Mouse (Mus musculus): Measurements from ENCODE around the gene Abhd17c. TPM values are rescaled to one million over a fixed set of nuclear protein-coding genes. Genes with fewer than 3 reads are reported as not detected.

The Abhd17c gene
- polyA plus RNA-seq, 1 experiment: 151 TPM

DNA sequence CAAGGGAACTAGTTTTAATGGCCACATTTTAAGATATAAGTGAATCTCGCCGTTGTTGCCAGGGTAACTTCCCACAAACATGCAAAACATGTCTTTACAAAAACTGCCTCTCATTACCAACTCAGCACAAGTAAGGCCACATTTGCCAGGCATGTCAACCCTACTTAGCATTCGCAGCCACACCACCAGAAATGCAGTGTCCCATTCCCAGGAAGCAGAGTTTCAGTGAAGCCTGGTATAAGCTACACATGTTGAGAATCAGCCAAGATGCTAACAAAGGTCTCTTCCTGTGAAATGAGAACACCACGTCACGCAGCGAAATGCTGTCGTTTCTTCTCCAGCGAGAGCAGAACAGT lies 38.7 kb downstream of the Abhd17c start:
- Histone ChIP-seq H3K27me3 (replicated peaks; ENCODE audit: control insufficient read depth, insufficient read depth, low read length) (no peaks in the 10 kb centered on the region), H3K36me3 (ENCODE audit: control insufficient read depth, insufficient read depth, low read length) (no peaks in the 10 kb centered on the region; the same call in 1 of the 2 replicates), H3K4me1 (ENCODE audit: control insufficient read depth, insufficient read depth, low read length) (peaks cover 29% of the 10 kb centered on the region), H3K27ac (ENCODE audit: insufficient read depth, low read depth, low read length) (no peak overlapping the region), H3K4me3 (ENCODE audit: insufficient read depth, low read depth, low read length) (no peak overlapping the region)
- TF ChIP-seq POLR2A (IDR thresholded peaks at IDR 0.05; ENCODE audit: low read depth, low read length) (no peak), CTCF (conservative IDR thresholded peaks at IDR 0.05; ENCODE audit: insufficient read depth, insufficient read length, low read depth, low read length) (no peak)
- no peak for DNase-seq
- 35% methylated on average over 8 of the region's 8 CpGs for WGBS

GRCm38 (mm10) chr7:84112351-84113034 lies 39.2 kb downstream of the Abhd17c start:
- H3K36me3 ChIP-seq (ENCODE audit: control insufficient read depth, insufficient read depth, low read length): no peaks in the 10 kb centered on the region; the same call in 1 of the 2 replicates
- WGBS: 64% methylated on average over 6 of the region's 6 CpGs

DNA sequence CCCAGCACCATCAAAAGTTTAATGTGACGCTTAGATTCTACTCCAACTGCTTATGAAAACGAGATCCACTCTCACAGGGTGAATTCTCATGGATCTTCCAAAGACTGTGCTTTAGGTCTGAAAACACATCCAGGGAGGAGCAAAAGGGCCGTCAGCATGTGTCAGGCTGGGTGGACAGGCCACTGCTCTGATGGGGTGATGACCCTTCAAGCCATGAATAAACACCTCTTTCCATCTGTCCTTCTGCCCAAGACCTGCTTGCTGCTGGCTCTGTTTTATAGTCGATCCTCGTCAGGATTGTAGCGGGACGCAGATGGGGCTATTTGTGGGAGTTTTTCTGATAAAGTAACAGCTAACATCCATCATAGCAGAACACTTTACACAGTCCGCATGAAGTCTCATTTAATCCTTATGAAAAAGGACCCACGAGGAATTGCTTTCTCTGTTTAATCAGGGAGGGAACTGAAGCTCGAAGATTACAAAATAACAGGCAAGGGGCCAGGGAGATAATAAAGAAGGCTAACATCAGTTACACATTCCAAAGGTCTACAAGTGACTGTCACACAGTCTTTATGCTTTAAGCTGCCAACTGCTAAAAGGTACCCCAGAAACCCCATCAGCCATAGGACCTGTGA lies 39.9 kb downstream of the Abhd17c start:
- Histone ChIP-seq H3K27me3 (replicated peaks; ENCODE audit: control insufficient read depth, insufficient read depth, low read length) (no peaks in the 10 kb centered on the region), H3K4me3 (ENCODE audit: insufficient read depth, low read depth, low read length) (no peak overlapping the region), H3K36me3 (ENCODE audit: control insufficient read depth, insufficient read depth, low read length) (no peaks in the 10 kb centered on the region; the same call in 1 of the 2 replicates), H3K27ac (ENCODE audit: insufficient read depth, low read depth, low read length) (no peak overlapping the region), H3K4me1 (ENCODE audit: control insufficient read depth, insufficient read depth, low read length) (peaks cover 17% of the 10 kb centered on the region)
- TF ChIP-seq CTCF (conservative IDR thresholded peaks at IDR 0.05; ENCODE audit: insufficient read depth, insufficient read length, low read depth, low read length) (no peak), POLR2A (IDR thresholded peaks at IDR 0.05; ENCODE audit: low read depth, low read length) (no peak)
- DNase-seq: no peak
- 53% methylated on average over 10 of the region's 10 CpGs for WGBS

More at GRCm38 (mm10) chr7:84112351-84113034, 39.2 kb downstream of the Abhd17c start:
- DNase-seq: no peak
- Histone ChIP-seq H3K27ac (ENCODE audit: insufficient read depth, low read depth, low read length) (no peak overlapping the region), H3K4me1 (ENCODE audit: control insufficient read depth, insufficient read depth, low read length) (peaks cover 24% of the 10 kb centered on the region), H3K4me3 (ENCODE audit: insufficient read depth, low read depth, low read length) (no peak overlapping the region), H3K27me3 (replicated peaks; ENCODE audit: control insufficient read depth, insufficient read depth, low read length) (no peaks in the 10 kb centered on the region)
- TF ChIP-seq CTCF (conservative IDR thresholded peaks at IDR 0.05; ENCODE audit: insufficient read depth, insufficient read length, low read depth, low read length): no peak
- no peak for TF ChIP-seq POLR2A (IDR thresholded peaks at IDR 0.05; ENCODE audit: low read depth, low read length)

DNA sequence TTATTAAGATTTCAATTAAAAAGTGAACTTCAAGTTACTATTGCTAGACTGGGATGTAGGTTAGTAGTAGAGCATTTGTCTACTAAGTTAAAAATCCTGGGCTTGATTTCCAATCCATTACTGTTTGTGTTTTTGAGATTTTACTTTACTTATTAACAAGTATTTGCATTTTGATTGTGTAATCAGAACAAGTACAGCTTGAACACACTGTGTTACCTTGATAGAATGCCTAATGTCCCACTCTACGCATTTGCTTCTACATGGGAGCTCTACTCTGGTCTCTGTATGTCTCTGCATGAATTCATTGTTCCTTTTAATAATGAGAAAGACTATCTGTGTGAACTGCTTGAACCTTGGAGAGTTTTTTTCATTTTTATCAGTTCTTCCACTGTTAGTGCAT lies 44.8 kb downstream of the Abhd17c start:
- Histone ChIP-seq H3K36me3 (ENCODE audit: control insufficient read depth, insufficient read depth, low read length) (no peaks in the 10 kb centered on the region; the same call in 1 of the 2 replicates), H3K27ac (ENCODE audit: insufficient read depth, low read depth, low read length) (no peak overlapping the region), H3K4me3 (ENCODE audit: insufficient read depth, low read depth, low read length) (no peak overlapping the region), H3K4me1 (ENCODE audit: control insufficient read depth, insufficient read depth, low read length) (no peaks in the 10 kb centered on the region), H3K27me3 (replicated peaks; ENCODE audit: control insufficient read depth, insufficient read depth, low read length) (no peaks in the 10 kb centered on the region)
- TF ChIP-seq POLR2A (IDR thresholded peaks at IDR 0.05; ENCODE audit: low read depth, low read length) (no peak), CTCF (conservative IDR thresholded peaks at IDR 0.05; ENCODE audit: insufficient read depth, insufficient read length, low read depth, low read length) (no peak)
- WGBS: 66% methylated on average over 1 of the region's 1 CpGs
- DNase-seq: no peak

- no peak for DNase-seq
- H3K27me3 ChIP-seq (replicated peaks; ENCODE audit: control insufficient read depth, insufficient read depth, low read length): no peaks in the 10 kb centered on the region
- no peaks in the 10 kb centered on the region for H3K36me3 ChIP-seq (ENCODE audit: control insufficient read depth, insufficient read depth, low read length)
- 94% methylated on average over 1 of the region's 1 CpGs for WGBS
- H3K27ac ChIP-seq (ENCODE audit: insufficient read depth, low read depth, low read length): no peak overlapping the region
- H3K4me3 ChIP-seq (ENCODE audit: insufficient read depth, low read depth, low read length): no peak overlapping the region
- H3K4me1 ChIP-seq (ENCODE audit: control insufficient read depth, insufficient read depth, low read length): no peaks in the 10 kb centered on the region
- TF ChIP-seq POLR2A (IDR thresholded peaks at IDR 0.05; ENCODE audit: low read depth, low read length): no peak
- TF ChIP-seq CTCF (conservative IDR thresholded peaks at IDR 0.05; ENCODE audit: insufficient read depth, insufficient read length, low read depth, low read length): no peak
These were observed 49.1 kb downstream of the Abhd17c start for GRCm38 (mm10) chr7:84102589-84102988.

DNA sequence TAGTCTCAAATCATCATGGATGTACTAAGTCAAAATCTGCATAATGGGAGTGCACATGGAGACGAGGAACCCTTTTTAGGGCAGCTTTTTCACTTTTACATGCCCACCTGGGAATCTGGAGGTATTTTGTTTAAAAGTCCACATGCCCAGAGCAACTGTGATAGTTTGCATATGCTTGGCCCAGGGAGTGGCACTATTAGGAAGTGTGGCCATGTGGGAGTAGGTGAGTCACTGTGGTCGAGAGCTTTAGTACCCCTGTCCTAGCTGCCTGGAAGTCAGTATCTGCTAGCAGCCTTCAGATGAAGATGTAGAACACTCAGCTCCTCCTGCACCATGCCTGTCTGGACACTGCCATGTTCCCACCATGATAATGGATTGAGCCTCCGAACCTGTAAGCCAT lies 51.0 kb downstream of the Abhd17c start:
- Histone ChIP-seq H3K36me3 (ENCODE audit: control insufficient read depth, insufficient read depth, low read length) (no peaks in the 10 kb centered on the region), H3K4me1 (ENCODE audit: control insufficient read depth, insufficient read depth, low read length) (no peaks in the 10 kb centered on the region; the same call in 1 of the 2 replicates), H3K4me3 (ENCODE audit: insufficient read depth, low read depth, low read length) (no peak overlapping the region), H3K27ac (ENCODE audit: insufficient read depth, low read depth, low read length) (no peak overlapping the region), H3K27me3 (replicated peaks; ENCODE audit: control insufficient read depth, insufficient read depth, low read length) (no peaks in the 10 kb centered on the region)
- TF ChIP-seq POLR2A (IDR thresholded peaks at IDR 0.05; ENCODE audit: low read depth, low read length): no peak
- TF ChIP-seq CTCF (conservative IDR thresholded peaks at IDR 0.05; ENCODE audit: insufficient read depth, insufficient read length, low read depth, low read length): no peak
- no peak for DNase-seq
- 88% methylated on average over 3 of the region's 3 CpGs for WGBS

DNA sequence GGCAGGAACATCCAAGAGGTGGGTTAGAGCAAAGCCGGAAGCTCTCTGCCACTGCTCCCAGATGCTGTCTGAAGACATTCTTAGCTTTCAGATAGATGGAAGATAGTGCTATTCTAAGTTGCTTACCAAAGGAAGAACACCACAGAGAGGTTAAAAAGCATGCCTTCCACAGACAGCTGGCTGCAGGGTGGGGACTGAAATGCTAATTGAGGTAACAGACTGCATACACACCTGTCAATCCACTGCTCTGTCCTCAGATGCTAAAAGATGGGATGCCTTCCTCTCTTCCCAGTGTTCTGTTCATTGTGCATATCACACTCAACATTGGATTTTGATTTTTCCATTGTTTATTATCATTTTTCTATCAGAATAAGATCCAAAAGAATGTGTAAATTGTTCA lies 53.6 kb downstream of the Abhd17c start:
- no peak for DNase-seq
- Histone ChIP-seq H3K4me3 (ENCODE audit: insufficient read depth, low read depth, low read length) (no peak overlapping the region), H3K36me3 (ENCODE audit: control insufficient read depth, insufficient read depth, low read length) (no peaks in the 10 kb centered on the region), H3K27me3 (replicated peaks; ENCODE audit: control insufficient read depth, insufficient read depth, low read length) (no peaks in the 10 kb centered on the region), H3K27ac (ENCODE audit: insufficient read depth, low read depth, low read length) (no peak overlapping the region), H3K4me1 (ENCODE audit: control insufficient read depth, insufficient read depth, low read length) (no peaks in the 10 kb centered on the region; the same call in 1 of the 2 replicates)
- 95% methylated on average over 1 of the region's 1 CpGs for WGBS
- TF ChIP-seq CTCF (conservative IDR thresholded peaks at IDR 0.05; ENCODE audit: insufficient read depth, insufficient read length, low read depth, low read length) (no peak), POLR2A (IDR thresholded peaks at IDR 0.05; ENCODE audit: low read depth, low read length) (no peak)
